Mouse (Mus musculus) WW6 (cell line): Measurements from ENCODE around the gene Mlx.

Experiments used
- DNase-seq: peaks from one replicate; pipeline ENCODE4 v3.0.0-alpha.2; 2013; ENCODE audit warnings: low read depth, low spot score

The Mlx gene

DNA sequence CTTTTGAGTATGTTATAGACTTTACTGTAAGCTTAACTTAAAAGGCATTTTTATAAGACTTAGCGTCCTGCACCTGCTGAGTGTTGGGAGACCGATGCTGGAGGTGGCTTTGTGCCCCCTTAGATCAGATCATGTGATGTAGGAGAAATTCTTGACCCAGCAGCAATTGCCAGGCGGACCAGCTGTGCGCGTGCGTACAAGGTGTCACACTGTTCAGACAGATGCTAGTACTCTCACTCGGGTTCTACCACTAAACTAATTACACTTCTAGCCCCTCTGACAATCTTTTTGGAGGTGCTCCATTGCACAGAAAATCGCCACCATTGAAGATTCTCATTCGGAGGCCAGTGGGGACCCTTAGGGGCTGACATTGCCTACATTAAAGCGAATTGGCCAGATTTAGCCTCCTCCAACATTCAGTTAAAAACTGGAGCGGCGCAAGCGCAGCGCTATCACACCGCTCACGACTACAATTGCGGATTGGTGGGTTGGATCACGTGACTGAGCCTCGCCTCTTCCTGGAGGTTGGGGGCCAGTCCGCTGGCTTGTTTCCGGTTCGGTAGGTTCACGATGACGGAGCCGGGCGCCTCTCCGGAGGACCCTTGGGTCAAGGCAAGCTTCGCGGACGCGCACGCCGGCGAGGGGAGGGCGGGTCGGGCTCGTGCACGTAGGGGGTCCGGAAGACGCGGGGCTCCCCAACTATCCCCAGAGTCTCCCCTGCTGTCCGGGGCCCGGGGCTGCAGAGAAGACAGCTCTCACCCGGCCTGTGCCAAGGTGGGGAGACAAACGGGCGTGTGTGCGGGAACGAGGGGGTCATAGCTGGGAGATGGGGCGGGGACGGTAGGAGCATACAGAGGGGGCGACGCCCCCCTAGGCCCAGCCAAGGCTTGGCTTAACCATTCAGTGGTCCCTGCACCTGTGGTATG is at the start of gene Mlx:
Gene Mlx (plus strand): TSS at position 522 of the 926 bp plus-strand sequence.
- peak; percentile 85 for DNase-seq

DNA sequence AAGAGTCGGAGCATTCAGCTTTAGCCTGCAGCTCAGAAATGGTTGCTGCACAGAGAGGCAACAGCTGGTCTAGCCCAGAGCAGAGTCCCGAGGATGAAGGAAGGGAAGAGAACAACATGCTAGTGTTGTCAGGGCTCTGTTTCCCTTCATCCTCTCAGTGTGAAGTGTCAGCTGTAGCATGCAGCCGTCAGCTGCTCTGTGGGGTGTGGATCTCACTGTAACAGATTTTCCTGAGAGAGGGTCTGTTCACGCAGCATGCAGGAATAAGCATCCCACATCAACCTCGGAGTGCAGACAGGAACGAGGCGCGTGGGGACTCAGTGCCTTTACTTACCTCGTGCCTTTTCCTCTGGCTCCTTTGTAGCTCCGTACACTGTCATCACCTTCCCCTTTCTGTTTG is 49.3 kb upstream of the Mlx start:
- DNase-seq = no peak

DNA sequence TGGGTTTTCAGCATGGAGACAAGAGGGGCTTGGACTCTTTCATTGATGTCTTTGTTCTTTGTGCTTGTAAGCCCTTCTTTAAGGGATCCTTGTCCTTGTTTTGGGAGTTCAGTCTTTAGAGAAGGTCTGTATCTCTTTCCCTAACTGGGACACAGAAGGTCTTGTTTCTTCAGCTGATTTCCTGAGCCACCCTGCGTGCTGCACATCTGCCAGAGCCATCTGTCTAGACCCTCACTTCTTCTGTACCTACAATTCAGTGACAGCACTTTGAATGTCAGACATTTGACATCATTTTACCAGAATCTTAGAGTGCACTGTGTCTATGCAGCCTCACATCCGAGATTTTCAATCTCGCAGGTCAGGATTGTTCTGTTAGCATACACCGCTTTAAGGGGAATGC is 41.3 kb upstream of the Mlx start:
- DNase-seq = no peak

DNA sequence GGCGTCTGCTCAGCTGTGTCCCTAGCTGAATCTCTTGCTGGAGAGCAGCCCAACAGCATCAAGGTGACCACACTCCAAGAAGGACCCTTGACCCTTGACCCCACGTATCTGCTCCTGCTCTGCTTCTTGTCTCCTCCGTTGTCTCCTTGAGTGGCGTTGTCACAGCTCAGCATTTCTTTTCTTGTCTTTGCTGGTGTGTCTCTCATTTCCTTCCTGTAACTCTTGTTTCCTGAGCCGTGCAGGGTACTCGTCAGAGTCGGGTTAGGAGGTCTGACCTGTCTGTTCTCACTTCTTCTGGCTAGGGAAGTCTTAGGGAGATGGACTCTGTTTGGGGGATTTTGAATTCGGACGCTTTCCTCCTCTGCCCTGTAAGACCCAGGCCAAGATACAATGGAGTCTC is 40.6 kb upstream of the Mlx start:
- no peak for DNase-seq

DNA sequence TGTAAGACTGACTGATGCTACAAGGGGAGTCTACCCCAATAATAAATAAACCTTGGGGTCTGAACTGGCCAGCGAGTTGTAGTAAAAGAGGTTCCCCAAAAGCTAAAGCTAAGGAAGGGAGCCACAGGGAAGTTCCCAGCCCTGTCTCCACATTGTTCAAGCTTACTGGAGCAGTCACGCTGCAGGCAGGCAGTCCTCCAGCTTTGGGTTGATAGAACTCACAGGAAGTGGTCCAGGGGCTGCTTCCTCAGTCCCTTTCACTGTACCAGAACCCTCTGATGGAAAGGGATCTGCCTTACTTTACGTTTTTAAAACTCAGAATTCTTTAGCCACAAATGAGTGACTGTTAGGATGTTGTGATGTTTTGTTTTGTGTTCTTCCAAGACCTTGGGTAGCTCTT is 39.6 kb upstream of the Mlx start:
- no peak for DNase-seq

DNA sequence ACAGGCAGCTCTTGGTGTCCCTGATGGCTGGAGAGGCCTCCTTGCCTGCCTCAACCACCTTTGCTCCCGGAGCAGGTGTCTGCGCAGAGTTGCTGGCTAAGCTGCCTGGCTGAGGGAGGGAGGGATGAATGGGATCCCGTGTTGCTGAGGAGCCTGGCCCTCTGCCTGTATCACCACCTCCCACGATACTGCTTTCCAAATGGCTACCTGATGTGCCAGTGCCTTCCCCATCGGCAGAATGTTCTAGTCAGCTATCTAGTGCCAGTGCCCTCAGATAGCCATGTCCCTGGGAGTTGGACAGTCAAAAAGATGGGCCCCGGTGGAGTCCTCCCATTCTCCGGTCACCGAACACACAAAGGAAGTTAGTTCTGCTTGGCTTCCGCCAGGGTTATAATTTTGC is 36.7 kb upstream of the Mlx start:
- no peak for DNase-seq

DNA sequence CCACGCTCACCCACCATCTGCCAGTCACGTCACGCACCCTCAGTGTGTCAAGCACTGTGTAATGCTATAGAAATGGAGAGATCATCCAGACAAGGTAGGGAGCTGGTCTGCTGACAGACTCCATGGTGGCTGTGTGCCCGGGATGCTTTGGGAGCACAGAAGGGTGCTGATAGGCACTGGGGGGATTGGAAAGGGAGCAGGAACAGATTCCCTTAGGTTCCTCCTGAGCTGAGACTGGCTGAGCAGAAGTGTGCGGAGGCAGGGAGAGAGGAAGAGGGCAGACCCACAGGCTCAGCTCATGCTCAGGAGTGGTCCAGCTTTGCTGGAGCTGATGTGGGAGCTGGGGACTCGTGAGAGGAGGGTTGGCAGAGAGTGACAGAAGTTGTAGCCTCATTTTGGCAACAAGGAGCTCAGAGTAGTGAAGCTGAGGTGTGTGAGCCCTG is 36.0 kb upstream of the Mlx start:
- no peak for DNase-seq

DNA sequence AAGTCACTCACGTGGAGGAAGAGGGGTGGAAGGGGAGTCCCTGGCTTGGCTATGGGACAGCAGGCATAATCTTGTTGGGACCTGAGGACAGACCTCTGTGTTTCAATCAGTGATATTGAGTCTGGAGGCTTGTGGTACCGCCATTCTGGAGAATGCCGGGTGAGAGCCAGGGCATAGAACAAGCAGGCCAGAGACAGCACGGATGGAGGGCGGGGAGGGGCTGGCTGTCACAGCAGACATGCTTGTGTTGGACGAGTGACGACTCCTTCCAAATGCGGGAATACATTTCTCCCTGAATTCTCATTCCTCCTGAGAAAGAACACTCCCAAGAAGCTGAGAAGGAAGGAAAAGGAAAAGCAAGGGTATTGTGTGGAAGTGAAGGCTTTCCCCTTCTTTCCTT is 35.5 kb upstream of the Mlx start:
- DNase-seq = no peak

DNA sequence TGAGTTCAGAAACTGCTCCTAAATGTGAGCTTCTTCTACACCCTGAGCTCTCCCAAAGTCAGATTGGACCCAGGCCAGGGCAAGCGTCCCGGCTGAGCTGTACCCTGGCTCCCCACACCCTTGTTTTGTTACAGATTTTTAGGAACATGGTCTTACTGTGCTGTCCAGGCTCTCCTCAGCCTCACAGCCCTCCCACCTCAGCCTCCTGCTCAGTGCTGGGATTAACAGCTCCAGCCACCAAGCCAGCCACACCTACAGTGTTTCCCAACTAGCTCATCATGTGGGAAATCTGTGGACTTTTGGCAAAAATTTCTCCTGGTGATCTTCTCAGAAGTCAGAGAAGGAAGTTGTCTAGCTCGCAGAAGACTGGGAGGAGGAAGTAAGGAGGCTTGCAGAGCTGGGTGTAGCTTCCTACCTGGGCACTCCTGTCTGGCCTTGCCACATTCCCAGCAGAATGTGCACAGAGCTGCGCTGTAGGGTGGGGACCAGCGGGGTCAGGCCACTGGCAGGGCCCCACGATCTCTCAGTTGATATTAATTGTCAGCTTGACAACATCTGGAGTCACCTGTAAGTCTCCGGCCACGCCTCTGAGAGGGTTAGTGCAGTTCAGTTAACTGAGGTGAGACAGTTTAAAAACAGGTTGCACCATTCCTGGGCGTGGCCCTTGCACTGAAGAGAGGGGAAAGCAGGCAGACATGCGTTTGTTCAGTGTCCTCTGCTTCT is 34.2 kb upstream of the Mlx start:
- DNase-seq = no peak

DNA sequence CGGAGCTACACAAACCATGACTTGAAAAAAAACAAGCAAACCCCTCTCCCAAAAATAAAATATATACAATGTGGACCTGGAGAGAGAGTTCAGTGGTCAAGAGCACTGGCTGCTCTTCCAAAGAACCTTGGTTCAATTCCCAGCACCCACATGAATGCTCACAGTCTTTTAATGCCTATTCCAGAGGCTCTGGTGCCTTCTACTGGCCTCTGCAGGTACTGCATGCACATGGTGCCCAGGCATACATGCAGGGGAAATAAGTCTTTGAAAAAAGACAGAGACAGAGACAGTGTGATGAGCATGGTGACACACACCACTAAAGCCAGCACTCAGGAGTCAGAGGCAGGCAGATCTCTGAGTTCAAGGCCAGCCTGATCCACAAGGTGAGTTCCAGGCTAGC is 33.1 kb upstream of the Mlx start:
- peak; percentile 56 for DNase-seq

DNA sequence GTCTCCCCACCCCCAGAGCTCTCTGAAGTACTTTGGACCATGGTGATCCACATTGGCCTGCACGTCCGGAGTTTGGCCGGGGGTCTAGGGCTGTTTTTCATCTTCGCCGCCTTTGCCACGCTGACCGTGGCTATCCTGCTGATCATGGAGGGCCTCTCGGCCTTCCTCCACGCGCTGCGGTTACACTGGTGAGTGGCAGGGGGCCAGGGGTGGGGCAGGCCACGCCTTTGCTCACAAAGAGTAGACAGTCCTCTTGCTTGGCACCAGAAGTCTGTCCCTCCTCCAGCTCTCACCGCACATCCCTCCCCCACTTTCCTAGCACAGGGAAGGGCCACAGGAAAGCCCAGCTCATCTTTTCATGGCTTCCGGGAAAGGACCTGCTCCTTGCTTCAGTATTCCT is 31.7 kb upstream of the Mlx start:
- no peak for DNase-seq

DNA sequence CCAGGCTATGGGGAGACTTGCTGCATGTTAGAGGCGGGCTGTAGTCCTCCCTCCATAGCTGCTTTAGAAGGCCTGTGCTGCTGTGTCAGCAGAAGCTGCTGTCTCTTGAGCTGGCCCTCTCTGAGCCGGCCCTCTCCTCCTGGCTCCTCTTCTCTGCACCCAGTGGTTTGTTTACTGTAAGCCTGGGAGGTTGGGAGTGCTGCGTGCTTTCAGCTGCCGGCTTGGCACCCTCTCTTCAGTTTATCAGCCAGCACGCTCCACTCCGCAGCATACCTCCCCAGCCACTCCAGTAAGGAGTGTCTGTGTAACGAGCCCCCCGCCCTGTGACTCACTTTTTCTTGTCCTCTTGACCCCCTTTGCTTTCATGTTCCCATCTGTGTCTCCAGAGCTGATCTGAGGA is 30.2 kb upstream of the Mlx start:
- no peak for DNase-seq

DNA sequence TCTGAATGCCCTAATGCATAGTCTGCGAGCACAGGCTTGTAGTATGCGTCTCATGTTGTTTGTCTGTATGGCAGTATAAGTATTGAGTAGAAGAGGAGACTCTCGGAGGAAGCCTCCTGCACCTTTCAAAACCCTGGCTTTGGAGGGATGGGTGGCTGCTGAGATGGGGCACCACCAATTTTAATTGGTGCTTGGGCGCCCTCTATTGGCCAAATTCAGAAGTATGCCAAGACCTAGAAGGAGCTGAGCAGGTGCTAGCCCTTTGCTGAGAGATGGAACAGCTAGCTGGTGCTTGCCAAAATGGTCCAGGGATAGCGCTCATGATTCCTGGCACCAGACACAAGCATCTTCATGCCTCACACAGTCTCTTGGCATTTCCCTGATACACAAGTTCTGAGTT is 29.2 kb upstream of the Mlx start:
- DNase-seq = peak; percentile 68

DNA sequence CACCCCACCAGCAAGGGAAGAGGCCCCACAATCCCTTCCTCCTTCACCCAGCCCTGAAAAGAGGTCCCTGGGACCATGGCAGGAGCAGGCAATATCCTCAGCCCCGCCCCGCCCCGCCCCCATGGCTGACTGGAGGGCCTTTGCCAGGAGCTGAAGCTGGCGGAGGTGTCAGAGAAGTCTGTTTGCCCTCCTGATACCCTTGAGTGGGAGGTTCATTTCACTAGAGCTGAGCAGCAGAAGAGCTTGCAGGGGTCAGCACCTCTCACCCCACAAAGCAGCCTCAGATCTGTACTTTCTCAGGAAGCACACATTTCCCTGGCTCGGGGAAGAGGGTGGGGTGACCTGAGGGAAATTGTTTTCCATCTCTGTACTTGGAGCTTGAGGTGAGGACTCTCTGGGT is 28.4 kb upstream of the Mlx start:
- DNase-seq = no peak

DNA sequence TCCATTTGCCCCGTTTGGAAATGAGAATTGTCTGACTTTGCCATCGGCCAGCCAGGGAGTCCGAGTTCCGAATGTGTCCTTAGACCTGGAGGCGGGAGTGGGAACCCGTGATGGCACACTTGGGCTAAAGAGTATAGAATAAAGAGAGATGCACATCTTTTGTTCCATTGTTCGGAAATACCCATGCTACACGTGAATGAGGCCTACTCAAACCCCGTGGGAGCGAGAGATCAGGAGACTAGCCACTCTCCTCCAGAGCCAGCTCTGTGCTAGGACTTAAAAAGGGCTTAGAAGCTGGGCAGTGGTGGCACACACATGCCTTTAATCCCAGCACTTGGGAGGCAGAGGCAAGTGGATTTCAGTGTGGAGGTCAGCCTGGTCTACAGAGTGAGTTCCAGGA is 27.6 kb upstream of the Mlx start:
- DNase-seq = no peak

DNA sequence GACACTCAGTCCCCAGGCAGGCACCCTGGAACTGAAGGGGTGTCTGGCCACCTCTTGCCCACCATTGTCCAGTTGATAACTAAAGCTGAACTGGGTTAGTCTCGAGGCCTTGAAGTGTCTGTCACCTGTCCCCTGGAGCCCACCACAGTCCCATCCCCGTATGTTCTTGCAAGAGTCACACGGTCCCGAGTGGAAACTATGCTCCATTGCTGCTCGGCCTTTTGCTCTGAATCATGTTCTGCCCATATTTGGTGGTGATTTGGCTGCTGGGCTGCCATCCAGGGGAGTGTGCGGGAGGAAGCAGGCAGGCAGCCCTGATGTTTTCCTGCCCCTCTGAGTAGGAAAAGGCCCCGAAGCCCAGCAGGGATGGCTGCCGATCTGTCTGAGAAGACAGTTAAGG is 27.0 kb upstream of the Mlx start:
- no peak for DNase-seq

DNA sequence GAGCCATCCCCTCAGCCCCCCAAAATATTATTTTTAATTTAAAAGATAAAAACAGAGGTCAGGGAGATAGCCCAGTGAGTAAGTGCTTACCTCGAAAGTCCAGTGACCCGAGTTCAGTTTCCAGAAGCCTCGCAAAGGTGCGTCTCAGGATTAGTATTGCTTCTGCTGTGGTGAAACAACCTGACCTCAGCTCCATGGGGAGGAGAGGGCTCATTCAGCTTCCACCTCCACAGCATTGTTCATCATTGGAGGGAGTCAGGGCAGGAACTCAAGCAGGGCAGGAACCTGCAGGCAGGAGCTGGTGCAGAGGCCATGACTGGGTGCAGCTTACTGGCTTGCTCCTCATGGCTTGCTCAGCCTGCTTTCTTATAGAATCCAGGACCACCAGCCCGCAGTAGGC is 26.0 kb upstream of the Mlx start:
- DNase-seq = no peak

DNA sequence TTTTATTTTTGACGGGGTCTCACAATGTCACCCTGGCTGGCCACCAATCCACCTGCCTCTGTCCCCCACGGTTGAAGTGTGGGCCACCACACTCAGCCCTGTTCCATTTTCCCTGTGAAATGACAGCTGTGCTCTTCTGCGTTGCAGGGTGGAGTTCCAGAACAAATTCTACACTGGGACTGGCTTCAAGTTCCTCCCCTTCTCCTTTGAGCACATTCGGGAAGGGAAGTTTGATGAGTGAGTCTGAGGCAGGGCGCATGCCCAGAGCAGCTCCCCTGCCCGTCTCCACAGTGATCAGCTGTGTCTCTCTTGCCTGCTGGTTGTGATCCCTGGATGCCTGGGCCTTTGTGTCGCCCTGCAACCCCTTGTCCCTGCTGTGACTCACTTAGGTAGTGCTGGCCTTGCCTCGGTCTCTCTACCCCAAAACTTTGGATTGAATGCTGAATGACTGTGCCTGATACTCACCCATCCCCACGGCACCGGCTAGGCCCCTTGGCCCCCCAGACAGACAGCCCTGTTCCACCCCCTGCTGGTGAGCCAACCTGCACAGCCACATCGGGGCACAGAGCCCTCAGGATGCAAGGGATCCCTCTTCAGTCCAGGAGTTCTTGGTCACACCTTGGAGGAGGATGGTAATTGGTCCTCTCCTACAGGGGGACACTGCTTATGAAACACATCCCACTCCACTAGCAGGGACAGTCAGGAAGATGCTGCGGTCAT is 24.8 kb upstream of the Mlx start:
- DNase-seq = no peak

DNA sequence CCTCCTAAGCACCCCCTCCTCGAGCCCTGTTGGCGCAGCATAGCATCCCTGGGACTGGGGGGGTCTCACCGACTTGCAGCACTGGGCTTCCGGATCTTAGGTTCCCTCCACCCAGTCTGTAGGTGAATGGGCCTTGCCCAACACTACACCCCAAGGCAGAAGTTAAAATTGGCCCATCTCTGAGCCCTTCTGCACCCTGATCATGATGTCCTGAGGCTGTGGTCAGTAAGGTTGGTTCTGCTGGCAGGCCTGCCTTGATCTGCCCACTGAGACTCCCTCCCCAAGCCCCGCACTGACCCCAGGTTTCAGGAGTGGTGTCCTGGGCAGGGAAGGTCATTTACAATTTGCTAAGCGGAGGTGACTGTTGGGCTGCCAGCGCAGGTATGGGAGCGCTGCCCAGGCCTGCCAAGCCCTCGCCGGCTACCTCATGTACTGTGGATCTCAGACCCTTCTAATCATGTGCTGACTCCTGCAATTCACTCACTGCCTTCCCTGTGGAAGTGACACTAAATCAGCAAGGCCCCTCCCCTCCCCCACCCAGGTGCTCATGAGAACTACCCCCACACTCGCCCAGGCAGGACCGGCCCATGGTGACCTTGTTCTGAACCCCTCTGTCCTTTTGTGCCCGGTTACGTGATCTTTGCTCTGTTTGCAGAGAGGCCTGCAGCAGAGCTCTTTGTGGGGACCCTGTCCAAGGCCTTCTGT is 24.0 kb upstream of the Mlx start:
- DNase-seq = no peak

DNA sequence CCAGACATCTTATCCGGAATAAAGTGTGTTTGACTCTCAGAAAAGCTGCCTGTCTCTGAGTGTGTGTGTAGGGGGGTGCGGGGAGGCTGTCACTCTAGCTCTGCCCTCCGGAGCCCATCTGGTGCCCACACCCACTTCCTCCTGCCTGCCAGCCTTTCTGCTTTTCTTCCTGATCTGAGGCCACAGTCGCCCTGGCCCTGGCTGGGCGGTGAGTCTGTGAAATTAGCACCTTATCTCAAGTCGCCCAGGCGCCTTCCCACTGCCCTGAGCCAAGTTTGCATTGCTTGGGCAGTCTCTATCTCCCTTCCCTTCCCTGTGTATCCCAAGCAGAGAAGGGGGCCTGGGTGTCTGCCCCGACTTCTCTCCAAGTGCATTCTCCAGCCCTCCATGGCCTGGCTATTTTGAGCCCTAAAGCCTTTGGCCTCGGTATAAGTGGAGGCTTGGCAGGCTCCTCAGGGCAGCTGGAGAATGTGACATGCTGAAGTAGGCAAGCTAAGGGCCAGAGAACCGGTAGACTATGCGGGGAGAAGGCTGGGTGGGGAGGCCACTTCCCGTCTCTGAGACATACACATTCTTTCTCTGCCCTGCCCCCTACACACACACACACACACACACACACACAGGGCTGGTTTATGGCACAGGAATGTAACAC is 23.3 kb upstream of the Mlx start:
- DNase-seq = no peak

DNA sequence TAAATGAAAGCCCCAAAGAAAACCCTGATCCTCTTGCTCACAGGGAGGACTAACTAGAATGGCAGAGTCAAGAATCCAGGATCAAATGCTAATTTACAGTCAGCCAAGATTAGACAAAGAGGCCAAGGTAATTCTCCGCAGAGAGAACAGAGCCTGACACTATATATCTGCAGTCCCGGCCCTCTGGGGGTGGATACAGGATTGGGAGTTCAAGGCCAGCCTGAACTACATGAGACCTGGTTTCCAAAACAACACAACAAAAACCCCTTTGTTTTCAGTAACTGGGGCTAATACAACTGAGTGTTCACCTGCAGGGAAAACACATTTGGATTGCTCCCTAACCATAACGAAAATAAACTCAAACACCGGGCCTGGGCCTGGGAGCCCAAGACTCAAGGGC is 22.6 kb upstream of the Mlx start:
- DNase-seq = no peak
